ENCODE assay signal across 8 mouse cellular contexts in genomic region chr5:115279226-115280049, GRCm38 (mm10). TPM values are rescaled to one million over a fixed set of nuclear protein-coding genes. Genes with fewer than 3 reads are reported as not detected.
A peak's percentile ranks its signal among the peaks of the same experiment; 100 is the strongest.
DNase-seq lines count a peak whose midpoint lies in the region; ATAC-seq and TF ChIP-seq lines count a peak whose summit lies in the region.

Gene Coq5 (plus strand): TSS chr5:115279666.

- WGBS in heart, embryonic 10.5 days, result 3% methylated on average over 45 of the region's 45 CpGs
- 4% methylated on average over 45 of the region's 45 CpGs for WGBS in kidney, embryonic 15.5 days
- WGBS in limb, embryonic 15.5 days, result 4% methylated on average over 45 of the region's 45 CpGs
- WGBS in midbrain, postnatal 0 days, result 4% methylated on average over 45 of the region's 45 CpGs

- H3K9me3 ChIP-seq in heart, embryonic 10.5 days, result no peaks in the 10 kb centered on the region
- no peaks in the 10 kb centered on the region for H3K9me3 ChIP-seq in kidney, embryonic 15.5 days (replicated peaks)
- no peaks in the 10 kb centered on the region for H3K9me3 ChIP-seq in limb, embryonic 15.5 days
- H3K9me3 ChIP-seq in midbrain, postnatal 0 days (ENCODE audit: low read length), result no peaks in the 10 kb centered on the region

- peak; percentile 77 for DNase-seq in 416B (ENCODE audit: low read depth)
- peak; percentile 92 for DNase-seq in heart, embryonic 10.5 days (ENCODE audit: low spot score)
- peak; percentile 87 for DNase-seq in midbrain, postnatal 0 days (ENCODE audit: low spot score)
- DNase-seq in spleen, postnatal 36 days (ENCODE audit: low spot score in 2 of 2), result peak; percentile 80 to 86

- H3K4me2 ChIP-seq in kidney, embryonic 15.5 days, result peak within 1 kb of the TSS; percentile 83
- H3K4me2 ChIP-seq in limb, embryonic 15.5 days, result peak within 1 kb of the TSS; percentile 89
- peak within 1 kb of the TSS; percentile 81 for H3K4me2 ChIP-seq in midbrain, postnatal 0 days (ENCODE audit: low read depth, low read length, poor library complexity, severe bottlenecking)

- peak within 1 kb of the TSS; percentile 46 for H3K27ac ChIP-seq in bone marrow macrophage, adult 2 months (ENCODE audit: insufficient read depth, low read depth, low read length)
- H3K27ac ChIP-seq in heart, embryonic 10.5 days, result peak within 1 kb of the TSS; percentile 90
- H3K27ac ChIP-seq in kidney, embryonic 15.5 days, result peak within 1 kb of the TSS; percentile 66
- peak within 1 kb of the TSS; percentile 47; the same call in 1 of the 2 replicates for H3K27ac ChIP-seq in limb, embryonic 15.5 days
- H3K27ac ChIP-seq in midbrain, postnatal 0 days (ENCODE audit: low read depth, low read length), result peak within 1 kb of the TSS; percentile 69

- H3K36me3 ChIP-seq in heart, embryonic 10.5 days, result peaks cover 21% of the 10 kb centered on the region
- H3K36me3 ChIP-seq in kidney, embryonic 15.5 days, result peaks cover 14% of the 10 kb centered on the region
- H3K36me3 ChIP-seq in limb, embryonic 15.5 days, result peaks cover 10% of the 10 kb centered on the region
- H3K36me3 ChIP-seq in midbrain, postnatal 0 days (ENCODE audit: insufficient read depth, low read length), result peaks cover 15% of the 10 kb centered on the region

- peaks cover 15% of the 10 kb centered on the region for H3K4me1 ChIP-seq in bone marrow macrophage, adult 2 months (ENCODE audit: control insufficient read depth, insufficient read depth, low read length)
- H3K4me1 ChIP-seq in heart, embryonic 10.5 days, result peaks cover 7% of the 10 kb centered on the region
- H3K4me1 ChIP-seq in kidney, embryonic 15.5 days, result peaks cover 9% of the 10 kb centered on the region
- H3K4me1 ChIP-seq in limb, embryonic 15.5 days, result peaks cover 5% of the 10 kb centered on the region
- H3K4me1 ChIP-seq in midbrain, postnatal 0 days (ENCODE audit: insufficient read depth, low read length), result no peaks in the 10 kb centered on the region

- no peak for TF ChIP-seq POLR2A in bone marrow macrophage, adult 2 months (IDR thresholded peaks at IDR 0.05; ENCODE audit: borderline replicate concordance, low read depth, low read length)

- ATAC-seq in erythroblast, adult 5-6 weeks (replicated peaks; ENCODE audit: low FRiP score, poor library complexity, severe bottlenecking), result peak; percentile 95
- peak; percentile 68 for ATAC-seq in kidney, embryonic 15.5 days (replicated peaks; ENCODE audit: low FRiP score)
- 0 out of 2 replicates have a peak, but pooled peaks have one; percentile 65 for ATAC-seq in limb, embryonic 15.5 days (ENCODE audit: insufficient number of reproducible peaks, low FRiP score, low TSS enrichment, low read depth)
- peak; percentile 74 for ATAC-seq in midbrain, postnatal 0 days (ENCODE audit: low FRiP score)

- H3K9ac ChIP-seq in kidney, embryonic 15.5 days, result peak within 1 kb of the TSS; percentile 88
- peak within 1 kb of the TSS; percentile 57 for H3K9ac ChIP-seq in limb, embryonic 15.5 days
- peak within 1 kb of the TSS; percentile 81 for H3K9ac ChIP-seq in midbrain, postnatal 0 days (replicated peaks; ENCODE audit: low read length, poor library complexity, severe bottlenecking)

- H3K4me3 ChIP-seq in bone marrow macrophage, adult 2 months (ENCODE audit: insufficient read depth, low read length), result peak within 1 kb of the TSS; percentile 87
- peak within 1 kb of the TSS; percentile 100 for H3K4me3 ChIP-seq in heart, embryonic 10.5 days
- peak within 1 kb of the TSS; percentile 98 for H3K4me3 ChIP-seq in kidney, embryonic 15.5 days (replicated peaks)
- peak within 1 kb of the TSS; percentile 72 for H3K4me3 ChIP-seq in limb, embryonic 15.5 days
- peak within 1 kb of the TSS; percentile 88 for H3K4me3 ChIP-seq in midbrain, postnatal 0 days (ENCODE audit: low read depth, low read length)

- TF ChIP-seq CTCF in bone marrow macrophage, adult 2 months (IDR thresholded peaks at IDR 0.05; ENCODE audit: low read depth, low read length), result no peak
- no peak for TF ChIP-seq CTCF in midbrain, postnatal 0 days (IDR thresholded peaks at IDR 0.05)

- no peaks in the 10 kb centered on the region for H3K27me3 ChIP-seq in heart, embryonic 10.5 days (ENCODE audit: insufficient read depth, poor library complexity, severe bottlenecking)
- no peaks in the 10 kb centered on the region for H3K27me3 ChIP-seq in kidney, embryonic 15.5 days
- no peaks in the 10 kb centered on the region for H3K27me3 ChIP-seq in limb, embryonic 15.5 days
- H3K27me3 ChIP-seq in midbrain, postnatal 0 days (ENCODE audit: insufficient read depth, low read length), result no peaks in the 10 kb centered on the region

RNA-seq across cellular contexts. Expression of gene Coq5, which starts in this region (rescaled TPM):
- 21.4 and 25.6 TPM in 2 replicates for polyA plus RNA-seq in bone marrow macrophage, adult 2 months (2012; ENCODE audit: insufficient read depth, insufficient read length, missing spikeins)
- total RNA-seq in erythroblast, adult 5-6 weeks (2015; ENCODE audit: low replicate concordance), result 1.7 and 2.5 TPM in 2 replicates
- total RNA-seq in erythroblast, adult 5-6 weeks (2017; ENCODE audit: low replicate concordance), result 8.3 and 12.3 TPM in 2 replicates
- polyA plus RNA-seq in heart, embryonic 10.5 days (2016; fragmentation: Nextera tagmentation; extraction: Ambion mirVana), result 78.2 and 87.8 TPM in 2 replicates
- polyA plus RNA-seq in kidney, embryonic 15.5 days (2015; fragmentation: Nextera tagmentation; extraction: Ambion mirVana), result 51.0 and 51.2 TPM in 2 replicates
- 36.4 and 43.7 TPM in 2 replicates for polyA plus RNA-seq in limb, embryonic 15.5 days (2015; fragmentation: Nextera tagmentation; extraction: Ambion mirVana)
- total RNA-seq in midbrain, postnatal 0 days (2014; rRNA removed), result 29.6 and 36.7 TPM in 2 replicates
- polyA plus RNA-seq in midbrain, postnatal 0 days (2015; fragmentation: Nextera tagmentation; extraction: Ambion mirVana), result 42.8 and 43.5 TPM in 2 replicates

Comparison
In these comparisons a context has a peak if more than half of its experiments do, and no peak if none do; other contexts are left out.
1. Peak in every context shown above with its lines: DNase-seq, ATAC-seq, H3K4me3 ChIP-seq and H3K27ac ChIP-seq.